Mouse (Mus musculus): Measurements from ENCODE around the gene Trmt112. TPM values are rescaled to one million over a fixed set of nuclear protein-coding genes. Genes with fewer than 3 reads are reported as not detected.

The Trmt112 gene
- total RNA-seq, 1 experiment, result 105 TPM

GRCm38 (mm10) chr19:6899641-6900040, 9.9 kb upstream of the Trmt112 start:
- no peak overlapping the region for H3K4me3 ChIP-seq (ENCODE audit: insufficient read depth in 1 of 2, low read depth in 1 of 2, low read length in 2 of 2, poor library complexity in 1 of 2, severe bottlenecking in 1 of 2)
- in situ Hi-C loops (cut with MboI; ENCODE audit: low sequenced_read_pairs in 2 of 2, unreplicated experiment in 2 of 2), result no loop called here
- no peak overlapping the region for H3K9ac ChIP-seq (ENCODE audit: insufficient read depth, low read depth, low read length, poor library complexity, severe bottlenecking)
- no peak for TF ChIP-seq MAFK (IDR thresholded peaks at IDR 0.05; ENCODE audit: insufficient read depth, low read depth, low read length)
- no peak for TF ChIP-seq HCFC1 (IDR thresholded peaks at IDR 0.05; ENCODE audit: borderline replicate concordance, insufficient read depth, low read length)
- DNase-seq (ENCODE audit: low read depth, low spot score), result no peak
- no peaks in the 10 kb centered on the region for H3K36me3 ChIP-seq (ENCODE audit: control insufficient read depth, insufficient read depth, low read length, poor library complexity, severe bottlenecking)
- H3K9me3 ChIP-seq (ENCODE audit: control insufficient read depth, insufficient read depth, low read depth, low read length), result no peaks in the 10 kb centered on the region; the same call in 1 of the 2 replicates
- no peak overlapping the region for H3K27ac ChIP-seq (ENCODE audit: insufficient read depth, low read depth, low read length, poor library complexity, severe bottlenecking)
- no peaks in the 10 kb centered on the region for H3K4me1 ChIP-seq (ENCODE audit: control insufficient read depth in 2 of 2, insufficient read depth in 2 of 2, low read length in 2 of 2, poor library complexity in 1 of 2)

- DNase-seq (ENCODE audit: low read depth, low spot score), result no peak
- TF ChIP-seq MAFK (IDR thresholded peaks at IDR 0.05; ENCODE audit: insufficient read depth, low read depth, low read length) (no peak), CHD2 (IDR thresholded peaks at IDR 0.05; ENCODE audit: low read depth, low read length) (no peak), ZNF384 (IDR thresholded peaks at IDR 0.05; ENCODE audit: low read depth, low read length) (no peak), ZC3H11A (IDR thresholded peaks at IDR 0.05; ENCODE audit: borderline replicate concordance, low read depth, low read length) (no peak)
- Histone ChIP-seq H3K27ac (ENCODE audit: insufficient read depth, low read depth, low read length, poor library complexity, severe bottlenecking) (no peak overlapping the region), H3K4me1 (ENCODE audit: control insufficient read depth in 2 of 2, insufficient read depth in 2 of 2, low read length in 2 of 2, poor library complexity in 1 of 2) (no peaks in the 10 kb centered on the region), H3K9ac (ENCODE audit: insufficient read depth, low read depth, low read length, poor library complexity, severe bottlenecking) (no peak overlapping the region), H3K9me3 (ENCODE audit: control insufficient read depth, insufficient read depth, low read depth, low read length) (no peaks in the 10 kb centered on the region; the same call in 1 of the 2 replicates), H3K4me3 (ENCODE audit: insufficient read depth in 1 of 2, low read depth in 1 of 2, low read length in 2 of 2, poor library complexity in 1 of 2, severe bottlenecking in 1 of 2) (no peak overlapping the region), H3K36me3 (ENCODE audit: control insufficient read depth, insufficient read depth, low read length, poor library complexity, severe bottlenecking) (peaks cover 16% of the 10 kb centered on the region; the same call in 1 of the 2 replicates)
- in situ Hi-C loops (cut with MboI; ENCODE audit: low sequenced_read_pairs in 2 of 2, unreplicated experiment in 2 of 2), result no loop called here
Measured at GRCm38 (mm10) chr19:6903031-6903430, 6.5 kb upstream of the Trmt112 start.

- DNase-seq (ENCODE audit: low read depth, low spot score), result no peak
- Histone ChIP-seq H3K4me1 (ENCODE audit: control insufficient read depth in 2 of 2, insufficient read depth in 2 of 2, low read length in 2 of 2, poor library complexity in 1 of 2) (peaks cover 0 to 3% of the 10 kb centered on the region in 2 experiments; a peak in 1 of 4 replicates), H3K9ac (ENCODE audit: insufficient read depth, low read depth, low read length, poor library complexity, severe bottlenecking) (no peak overlapping the region), H3K4me3 (ENCODE audit: insufficient read depth in 1 of 2, low read depth in 1 of 2, low read length in 2 of 2, poor library complexity in 1 of 2, severe bottlenecking in 1 of 2) (no peak overlapping the region), H3K27ac (ENCODE audit: insufficient read depth, low read depth, low read length, poor library complexity, severe bottlenecking) (no peak overlapping the region), H3K9me3 (ENCODE audit: control insufficient read depth, insufficient read depth, low read depth, low read length) (no peaks in the 10 kb centered on the region), H3K36me3 (ENCODE audit: control insufficient read depth, insufficient read depth, low read length, poor library complexity, severe bottlenecking) (peaks cover 16% of the 10 kb centered on the region; the same call in 1 of the 2 replicates)
- in situ Hi-C loops (cut with MboI; ENCODE audit: low sequenced_read_pairs in 2 of 2, unreplicated experiment in 2 of 2), result no loop called here
- TF ChIP-seq HCFC1 (IDR thresholded peaks at IDR 0.05; ENCODE audit: borderline replicate concordance, insufficient read depth, low read length) (no peak), CHD2 (IDR thresholded peaks at IDR 0.05; ENCODE audit: low read depth, low read length) (no peak), ZC3H11A (IDR thresholded peaks at IDR 0.05; ENCODE audit: borderline replicate concordance, low read depth, low read length) (no peak), ZNF384 (IDR thresholded peaks at IDR 0.05; ENCODE audit: low read depth, low read length) (no peak), MAFK (IDR thresholded peaks at IDR 0.05; ENCODE audit: insufficient read depth, low read depth, low read length) (no peak)
Measured at GRCm38 (mm10) chr19:6904846-6905245, 4.7 kb upstream of the Trmt112 start.

GRCm38 (mm10) chr19:6905498-6906159, 3.9 kb upstream of the Trmt112 start:
- Histone ChIP-seq H3K9ac (ENCODE audit: insufficient read depth, low read depth, low read length, poor library complexity, severe bottlenecking) (no peak overlapping the region), H3K36me3 (ENCODE audit: control insufficient read depth, insufficient read depth, low read length, poor library complexity, severe bottlenecking) (peaks cover 16% of the 10 kb centered on the region; the same call in 1 of the 2 replicates), H3K4me1 (ENCODE audit: control insufficient read depth in 2 of 2, insufficient read depth in 2 of 2, low read length in 2 of 2, poor library complexity in 1 of 2) (peaks cover 0 to 3% of the 10 kb centered on the region in 2 experiments; a peak in 1 of 4 replicates), H3K9me3 (ENCODE audit: control insufficient read depth, insufficient read depth, low read depth, low read length) (no peaks in the 10 kb centered on the region), H3K27ac (ENCODE audit: insufficient read depth, low read depth, low read length, poor library complexity, severe bottlenecking) (no peak overlapping the region), H3K4me3 (ENCODE audit: insufficient read depth in 1 of 2, low read depth in 1 of 2, low read length in 2 of 2, poor library complexity in 1 of 2, severe bottlenecking in 1 of 2) (no peak overlapping the region)
- in situ Hi-C loops (cut with MboI; ENCODE audit: low sequenced_read_pairs in 2 of 2, unreplicated experiment in 2 of 2), result no loop called here
- TF ChIP-seq ZNF384 (IDR thresholded peaks at IDR 0.05; ENCODE audit: low read depth, low read length), result no peak
- no peak for TF ChIP-seq CHD2 (IDR thresholded peaks at IDR 0.05; ENCODE audit: low read depth, low read length)
- no peak for TF ChIP-seq HCFC1 (IDR thresholded peaks at IDR 0.05; ENCODE audit: borderline replicate concordance, insufficient read depth, low read length)
- no peak for TF ChIP-seq ZC3H11A (IDR thresholded peaks at IDR 0.05; ENCODE audit: borderline replicate concordance, low read depth, low read length)
- no peak for TF ChIP-seq MAFK (IDR thresholded peaks at IDR 0.05; ENCODE audit: insufficient read depth, low read depth, low read length)
- no peak for DNase-seq (ENCODE audit: low read depth, low spot score)
